Mouse (Mus musculus) T-helper 2 cell (primary cell): Measurements from ENCODE around the gene Snx18.

Experiments
- in situ Hi-C: fragments of 300-600 bp; cut with MboI, MseI; formaldehyde crosslinking; loops from one replicate; pipeline ENCODE4 v1.15.1; 2025; ENCODE audit warnings: high pct_unique_total_duplicates

Gene Snx18

DNA sequence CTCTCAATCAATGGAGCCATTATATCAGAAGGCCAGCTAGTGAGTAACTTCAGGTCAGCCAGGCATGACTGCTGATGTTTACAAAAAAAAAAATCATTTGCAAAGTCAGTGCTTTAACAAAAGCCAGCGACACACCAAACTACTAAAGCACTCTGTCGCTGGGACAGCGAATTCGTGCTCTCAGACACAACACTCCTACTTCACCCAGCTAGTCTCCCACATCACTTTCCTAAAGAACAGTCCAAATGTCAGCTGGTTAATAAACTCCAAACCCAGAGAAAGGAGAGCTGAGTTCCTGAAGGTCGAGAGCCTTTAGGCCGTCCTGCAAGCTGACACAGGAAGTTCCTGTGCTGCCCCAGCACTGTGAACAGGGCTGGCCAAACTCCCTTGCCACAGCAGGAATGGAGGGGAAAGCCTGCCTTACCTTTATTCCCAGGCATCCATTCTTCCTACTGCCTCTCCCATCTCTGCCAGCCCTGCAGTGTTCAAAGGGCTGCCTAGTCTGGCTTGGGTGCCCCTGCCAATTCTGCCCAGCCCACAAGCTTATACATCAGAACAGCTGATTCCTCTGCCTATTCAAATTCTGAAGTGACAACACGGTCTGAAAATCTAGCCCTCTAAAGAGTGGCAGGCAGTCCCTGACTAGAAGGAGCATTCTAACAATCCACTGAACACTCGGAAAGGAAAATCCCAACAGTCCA is 2.2 kb downstream of the Snx18 start:
- in situ Hi-C loops, result loop anchor here (10.0 kb wide), 1 partner anchor 151 kb away; no protein-coding TSS in a partner anchor

DNA sequence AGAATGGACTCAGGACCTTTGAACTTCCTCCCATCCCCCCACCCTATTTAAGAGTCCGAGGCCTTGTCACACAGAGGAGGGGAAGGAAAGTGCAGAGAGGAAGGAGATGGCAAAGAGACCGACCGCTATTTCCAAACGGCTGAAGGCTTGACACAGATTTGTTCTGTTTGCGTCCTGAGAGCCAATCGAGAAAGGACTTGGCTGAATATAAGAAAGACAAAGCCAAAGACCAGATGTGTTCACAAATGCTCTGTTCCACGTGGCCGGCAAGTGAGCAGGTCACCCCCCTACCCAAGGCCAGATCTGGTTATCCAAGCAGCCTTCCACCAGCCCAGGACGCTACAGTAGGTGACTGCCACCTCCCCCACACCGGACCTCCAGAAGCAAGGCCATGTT is 2.8 kb downstream of the Snx18 start:
- in situ Hi-C loops, result loop anchor here (10.0 kb wide), 1 partner anchor 151 kb away; no protein-coding TSS in a partner anchor

DNA sequence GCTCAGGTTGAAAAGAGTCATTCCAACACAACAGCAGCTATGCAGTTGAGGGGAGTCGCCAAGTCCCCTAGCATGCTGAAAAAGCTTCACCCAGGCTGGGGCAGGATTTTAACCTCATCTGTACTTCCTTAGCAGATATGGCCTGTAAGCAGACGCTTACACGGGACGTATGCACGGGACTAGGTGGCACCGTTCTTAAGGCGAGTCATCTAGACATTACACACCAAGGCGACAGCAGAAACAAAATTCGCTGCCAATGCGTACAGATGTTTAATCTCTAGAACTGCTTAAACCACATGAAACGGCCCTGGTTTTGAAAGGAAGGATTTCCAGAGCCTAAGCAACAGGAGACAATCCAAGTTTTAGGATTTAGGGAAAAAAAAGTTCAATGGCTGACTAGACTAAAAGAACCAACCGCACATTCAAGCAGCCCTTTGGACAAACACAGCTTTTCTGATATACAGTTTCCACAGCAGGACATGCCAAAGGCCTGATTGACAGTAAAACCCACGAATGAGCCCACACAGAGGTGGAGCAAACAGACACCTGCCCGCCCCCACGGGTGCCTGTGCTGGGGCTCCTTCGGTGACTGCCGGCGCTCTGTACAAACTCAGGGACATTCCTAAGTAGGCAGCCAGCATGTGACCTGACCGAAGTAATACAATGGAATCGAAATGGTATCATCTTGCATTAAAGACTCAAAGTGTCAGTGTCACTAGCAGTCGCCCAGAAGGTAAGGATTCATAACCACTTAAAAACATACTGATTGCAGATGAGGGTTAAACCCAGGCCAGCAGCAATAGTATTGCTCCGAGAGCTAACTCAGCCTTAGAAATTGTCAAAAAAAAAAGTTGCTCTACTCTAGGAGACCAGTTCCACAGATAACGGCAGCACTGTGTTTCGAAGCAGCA is 3.5 kb downstream of the Snx18 start:
- in situ Hi-C loops, result loop anchor here (10.0 kb wide), 1 partner anchor 150 kb away; no protein-coding TSS in a partner anchor

DNA sequence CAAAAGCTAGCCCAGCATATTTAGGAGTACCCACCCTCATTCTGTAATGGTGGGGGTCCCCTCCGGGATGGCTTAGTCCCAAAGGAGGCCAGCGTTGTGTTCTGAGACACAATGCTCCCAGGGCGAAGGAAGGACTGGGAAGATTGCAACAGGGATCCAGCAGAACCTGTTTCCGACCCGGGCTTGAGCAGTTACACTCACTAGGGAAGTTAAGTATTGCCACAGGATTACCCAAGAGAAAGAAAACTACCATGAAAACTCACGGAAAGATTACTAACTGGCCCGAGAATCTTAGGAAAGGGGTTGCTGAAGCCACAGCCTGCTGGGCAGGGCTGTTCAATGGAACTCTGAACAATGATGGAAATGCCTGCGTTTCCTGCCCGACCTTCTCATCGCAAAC is 4.5 kb downstream of the Snx18 start:
- in situ Hi-C loops, result loop anchor here (10.0 kb wide), 1 partner anchor 149 kb away; no protein-coding TSS in a partner anchor

DNA sequence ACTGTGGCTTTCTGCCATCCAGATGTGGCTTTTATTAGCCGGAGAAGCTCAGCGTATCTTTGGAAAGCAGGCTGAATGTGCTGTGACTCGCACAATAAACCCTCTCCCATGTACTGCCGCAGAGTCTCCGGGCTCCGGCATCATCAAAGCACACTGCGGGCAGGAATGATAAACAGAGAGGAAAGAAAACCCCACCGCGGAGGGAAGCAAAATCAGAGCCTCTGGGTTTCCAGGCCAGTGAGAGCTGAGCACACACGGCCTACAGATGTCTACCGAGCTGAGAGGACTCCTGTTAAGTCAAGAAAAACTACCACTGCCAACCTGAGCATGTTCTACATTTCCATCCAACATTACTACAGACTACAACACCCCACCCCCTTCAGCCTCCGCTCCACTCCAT is 5.0 kb downstream of the Snx18 start:
- in situ Hi-C loops, result loop anchor here (10.0 kb wide), 1 partner anchor 149 kb away; no protein-coding TSS in a partner anchor

DNA sequence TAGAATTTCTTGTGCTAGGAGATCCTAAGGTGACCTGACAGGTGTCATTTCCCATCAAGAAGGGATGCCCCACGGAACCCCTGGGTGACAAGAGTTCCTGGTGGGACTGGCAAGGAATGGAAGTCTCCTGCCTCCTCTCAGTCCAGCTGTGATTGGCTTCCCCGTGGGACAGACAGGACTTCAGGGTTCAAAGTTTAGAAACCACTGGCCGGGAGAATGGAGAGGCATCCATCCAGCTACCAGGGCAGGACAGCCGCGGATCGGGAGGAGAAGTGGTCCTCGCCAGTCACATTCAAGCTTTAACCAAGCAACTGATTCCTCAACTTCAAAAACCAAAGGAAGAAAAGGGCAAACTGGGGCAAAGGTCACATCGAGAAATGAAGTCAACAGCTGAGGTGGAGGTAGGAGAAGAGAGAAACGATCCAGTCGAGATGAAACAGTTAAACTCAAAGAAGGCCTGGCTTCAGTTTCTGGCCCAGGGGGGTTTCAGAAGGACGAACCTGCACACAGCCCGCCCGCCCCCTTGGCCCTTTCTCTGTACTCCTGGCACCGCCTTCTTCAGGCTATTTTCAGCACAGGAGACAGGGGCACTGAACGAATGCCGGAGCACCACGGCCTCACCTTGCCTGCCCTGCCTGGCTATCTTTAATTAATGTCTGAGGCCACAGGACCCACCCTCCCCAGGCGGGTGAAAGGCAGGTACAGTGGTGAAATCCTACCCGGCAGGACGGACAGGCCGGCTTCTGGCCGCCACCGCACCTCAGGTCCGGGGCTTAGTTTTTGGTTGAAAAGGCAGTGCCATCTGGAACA is 6.0 kb downstream of the Snx18 start:
- in situ Hi-C loops, result loop anchor here (10.0 kb wide), 1 partner anchor 148 kb away; no protein-coding TSS in a partner anchor

DNA sequence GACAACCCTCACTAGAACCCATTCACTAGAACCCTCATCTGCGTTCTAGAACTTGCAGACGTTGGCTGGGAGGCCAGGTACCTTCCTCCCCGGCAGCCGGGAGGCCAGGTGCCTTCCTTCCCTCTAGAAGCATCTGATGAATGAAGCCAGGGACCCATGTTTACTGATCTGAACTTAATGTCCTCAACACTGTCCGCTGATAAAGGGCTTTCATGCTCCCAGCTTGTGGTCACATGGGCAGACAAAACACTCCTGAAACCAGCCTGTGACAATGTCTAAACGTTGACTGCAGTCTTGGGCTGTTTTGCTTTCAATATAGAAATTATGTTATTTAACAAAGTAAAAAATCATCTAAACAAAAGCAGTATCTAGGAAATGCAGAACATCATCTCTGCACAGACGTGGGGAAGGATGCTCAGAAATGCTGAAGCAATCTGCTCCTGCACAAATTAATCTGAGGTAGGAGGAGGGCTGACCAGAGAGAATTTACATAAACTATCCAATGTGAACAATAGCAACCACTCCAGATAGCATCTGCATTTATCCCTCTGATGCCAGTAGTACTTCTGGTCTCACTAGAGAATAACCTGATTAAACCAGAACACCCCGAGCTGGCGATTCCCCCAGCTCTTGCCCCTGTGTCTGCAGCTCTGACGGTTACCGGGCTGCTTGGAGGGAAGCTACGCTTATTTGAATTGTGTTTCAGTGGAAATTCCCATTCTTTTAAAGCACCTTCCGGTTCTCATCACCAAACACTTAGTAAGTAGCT is 7.4 kb downstream of the Snx18 start:
- in situ Hi-C loops, result loop anchor here (10.0 kb wide), 1 partner anchor 146 kb away; no protein-coding TSS in a partner anchor

DNA sequence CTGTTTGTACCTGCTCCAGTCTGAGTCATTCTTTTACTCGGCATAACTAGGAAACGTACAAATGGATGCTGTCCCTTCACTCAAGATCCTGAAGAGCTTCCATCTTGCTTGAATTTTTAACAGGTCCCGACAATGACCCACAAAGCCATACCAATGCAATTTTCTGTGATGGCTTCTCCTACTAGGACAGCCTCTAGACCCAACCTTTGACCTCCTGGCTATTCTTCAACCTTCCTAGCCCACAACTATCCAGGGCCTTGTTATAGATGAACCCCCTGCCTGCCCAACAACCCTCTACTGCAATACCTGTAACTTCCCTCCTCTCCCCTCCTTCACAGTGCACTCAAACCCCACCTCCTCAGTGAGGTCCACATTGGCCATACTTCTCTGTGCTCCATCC is 8.9 kb downstream of the Snx18 start:
- in situ Hi-C loops, result no loop called here

DNA sequence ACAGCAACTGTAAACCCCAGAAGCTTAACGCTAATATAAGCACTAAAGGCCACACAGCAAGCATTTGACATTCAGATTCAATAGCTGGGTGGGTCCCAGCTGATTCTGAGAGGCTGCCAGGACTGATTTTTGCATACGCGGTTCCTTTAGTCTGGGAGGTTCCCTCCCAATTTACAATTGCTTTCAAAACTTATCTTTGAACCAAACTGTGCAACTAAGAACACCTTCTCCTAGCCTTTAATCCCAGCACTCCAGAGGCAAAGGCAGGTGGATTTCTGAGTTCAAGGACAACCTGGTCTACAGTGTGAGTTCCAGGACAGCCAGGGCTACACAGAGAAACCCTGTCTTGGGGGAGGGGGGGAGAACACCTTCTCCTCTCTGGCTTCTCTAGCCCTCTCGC is 10.5 kb downstream of the Snx18 start:
- in situ Hi-C loops, result no loop called here

DNA sequence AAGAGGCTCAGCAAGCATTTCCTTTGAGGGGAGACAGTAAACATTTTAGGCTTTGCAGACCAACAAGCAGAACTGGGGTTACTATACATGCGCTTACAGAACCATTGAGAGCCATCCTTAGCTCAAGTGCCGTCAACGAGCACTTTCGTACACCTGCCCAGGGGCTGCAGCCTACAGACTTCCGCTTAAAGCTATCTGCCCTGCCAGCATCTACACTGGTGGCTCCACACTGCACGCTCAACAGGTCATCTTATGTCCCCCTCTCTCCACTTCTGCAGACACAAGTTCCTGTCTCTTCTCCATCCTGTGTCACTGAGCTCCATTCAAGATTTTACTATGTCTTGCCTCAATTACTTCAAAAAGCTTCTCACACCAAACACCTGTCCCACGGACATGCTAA is 11.0 kb downstream of the Snx18 start:
- in situ Hi-C loops, result no loop called here

DNA sequence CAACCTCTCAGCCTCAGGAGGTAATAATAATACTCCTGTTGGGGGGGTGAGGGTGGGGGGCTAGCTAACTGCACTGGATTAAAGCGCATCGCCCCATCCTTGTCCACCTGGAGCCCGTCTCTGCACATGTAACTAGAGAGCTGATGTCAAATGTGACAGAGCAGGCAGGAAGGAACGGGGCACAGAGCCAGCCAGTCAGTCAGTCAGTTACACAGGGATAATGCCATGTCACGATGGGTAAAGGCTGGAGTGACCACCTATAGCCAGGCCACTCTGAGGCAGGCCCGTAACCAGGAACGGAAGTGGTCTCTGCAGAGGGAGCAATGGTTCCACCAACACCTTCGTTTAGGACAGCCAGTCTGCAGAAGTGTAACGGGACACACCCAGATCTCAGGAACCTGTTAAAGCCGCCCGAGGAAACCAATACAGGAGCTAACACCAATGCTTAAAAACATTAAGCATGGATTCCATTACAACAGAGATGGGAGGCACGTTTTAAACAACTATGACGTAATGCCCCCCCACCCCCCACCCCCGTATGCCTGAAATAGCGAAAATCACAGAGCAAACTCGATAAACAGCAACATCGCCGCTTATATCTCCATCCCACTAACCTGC is 11.5 kb downstream of the Snx18 start:
- in situ Hi-C loops, result no loop called here

DNA sequence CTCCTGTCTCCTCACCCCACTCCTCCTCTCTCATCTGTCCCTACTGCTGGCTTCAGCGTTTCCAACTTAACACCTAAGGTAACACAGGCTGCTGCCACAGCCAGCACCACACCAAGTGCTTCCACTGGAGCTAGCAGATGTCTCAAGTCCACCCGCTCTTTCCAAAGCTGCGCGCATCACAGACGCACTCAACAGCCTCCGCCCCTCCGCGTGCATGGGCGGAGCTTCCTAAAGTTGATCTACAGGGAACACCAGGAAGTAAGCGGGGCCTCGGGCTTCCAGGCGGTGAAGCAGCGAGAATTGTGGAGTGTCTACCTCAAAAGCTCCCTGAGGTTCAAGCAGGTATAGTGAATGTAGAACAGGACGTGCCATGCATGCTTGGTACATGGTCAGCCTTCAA is 12.2 kb downstream of the Snx18 start:
- in situ Hi-C loops, result no loop called here

DNA sequence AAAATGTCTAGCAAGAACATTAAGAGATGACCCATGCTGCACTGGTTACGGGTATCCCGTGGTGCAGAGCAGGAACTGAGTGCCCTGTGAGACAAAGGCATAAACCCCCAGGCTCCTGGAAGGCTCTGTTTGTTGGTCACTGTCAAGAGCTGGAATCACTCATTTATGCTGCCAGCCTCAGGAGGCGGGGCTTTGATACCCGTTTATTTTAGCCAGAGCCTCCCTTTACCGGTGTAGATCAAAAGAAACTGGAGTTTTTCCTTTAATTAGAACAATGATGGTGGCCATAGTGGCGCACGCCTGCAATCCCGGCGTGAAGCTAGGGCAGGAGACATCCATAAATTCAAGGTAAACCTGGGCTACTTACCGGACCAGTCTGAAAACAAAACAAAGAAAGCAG is 12.7 kb downstream of the Snx18 start:
- in situ Hi-C loops, result no loop called here

DNA sequence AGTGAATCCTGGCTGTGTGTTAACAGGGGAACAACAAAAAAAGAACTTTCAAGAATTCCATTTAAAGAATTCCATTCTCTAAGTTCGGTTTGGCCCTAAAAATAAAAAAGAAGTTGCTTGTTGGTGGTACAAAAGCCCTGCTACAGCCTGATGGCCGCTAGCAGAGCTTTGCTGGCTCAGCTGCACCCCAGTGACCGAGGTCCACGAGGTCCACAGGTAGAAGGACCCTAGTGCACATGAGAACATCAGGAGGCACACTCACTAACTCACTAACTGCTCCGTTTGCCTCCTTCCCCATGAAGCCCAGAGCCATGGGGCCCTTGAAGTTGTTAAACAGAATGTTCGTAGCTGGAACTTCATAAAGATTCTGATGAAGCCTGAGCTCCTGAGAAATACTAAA is 14.0 kb downstream of the Snx18 start:
- in situ Hi-C loops, result no loop called here

DNA sequence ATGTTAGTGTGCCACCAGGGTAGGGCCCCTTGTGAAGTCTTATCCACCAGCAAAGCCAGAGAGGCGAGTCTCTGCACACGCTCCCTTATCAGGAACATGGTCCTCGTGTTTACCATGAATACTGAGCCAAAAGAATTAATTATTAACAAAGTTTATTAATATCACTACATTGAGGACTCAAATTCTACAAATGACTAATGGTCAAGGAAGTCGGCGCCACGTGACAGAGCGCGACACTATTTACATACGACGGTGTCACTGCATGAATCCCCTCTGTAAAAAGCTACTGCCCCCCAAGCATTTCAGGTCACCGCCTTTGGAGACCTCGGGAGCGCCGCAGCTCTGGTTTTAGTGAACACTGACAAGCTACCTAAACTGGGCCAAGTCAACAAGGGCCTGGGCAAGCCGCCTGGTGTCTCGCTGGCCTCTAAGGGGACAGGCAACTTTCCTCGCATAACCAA is 15.5 kb downstream of the Snx18 start:
- in situ Hi-C loops, result no loop called here

DNA sequence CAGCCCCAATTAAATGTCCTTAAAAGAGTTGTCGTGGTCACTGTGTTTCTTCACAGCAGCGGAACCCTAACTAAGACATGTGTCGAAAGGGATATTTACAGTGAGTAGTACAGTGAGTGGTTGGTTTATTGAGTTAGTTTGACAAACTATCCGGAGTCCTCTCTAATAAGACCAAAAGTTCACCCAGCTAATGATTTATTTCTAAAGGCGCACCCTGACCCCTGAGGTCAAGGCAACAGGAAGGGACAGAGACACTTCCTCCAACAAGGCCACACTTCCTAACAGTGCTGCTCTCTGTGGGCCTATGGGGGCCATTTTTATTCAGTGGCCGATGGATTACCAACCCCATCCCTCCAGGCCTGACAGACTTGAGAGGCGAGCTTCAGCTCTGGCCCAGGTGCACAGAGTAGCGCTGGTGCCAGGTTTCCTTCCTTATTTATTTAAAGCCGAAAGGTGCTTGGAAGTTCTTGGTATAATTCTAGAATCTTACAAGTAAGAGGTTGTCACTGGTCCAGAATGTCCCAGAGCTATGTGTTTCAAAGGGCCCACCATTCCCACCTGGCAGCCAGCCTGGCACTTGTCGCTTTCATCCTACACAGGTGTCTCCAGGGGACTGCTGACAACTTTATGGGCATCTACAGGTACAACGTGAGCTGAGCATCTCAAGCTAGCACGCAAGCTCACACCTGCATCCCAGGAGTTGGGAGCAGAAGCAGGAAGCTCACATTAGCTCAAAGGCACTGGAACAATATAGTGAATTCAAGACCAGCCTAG is 16.3 kb downstream of the Snx18 start:
- in situ Hi-C loops, result no loop called here

DNA sequence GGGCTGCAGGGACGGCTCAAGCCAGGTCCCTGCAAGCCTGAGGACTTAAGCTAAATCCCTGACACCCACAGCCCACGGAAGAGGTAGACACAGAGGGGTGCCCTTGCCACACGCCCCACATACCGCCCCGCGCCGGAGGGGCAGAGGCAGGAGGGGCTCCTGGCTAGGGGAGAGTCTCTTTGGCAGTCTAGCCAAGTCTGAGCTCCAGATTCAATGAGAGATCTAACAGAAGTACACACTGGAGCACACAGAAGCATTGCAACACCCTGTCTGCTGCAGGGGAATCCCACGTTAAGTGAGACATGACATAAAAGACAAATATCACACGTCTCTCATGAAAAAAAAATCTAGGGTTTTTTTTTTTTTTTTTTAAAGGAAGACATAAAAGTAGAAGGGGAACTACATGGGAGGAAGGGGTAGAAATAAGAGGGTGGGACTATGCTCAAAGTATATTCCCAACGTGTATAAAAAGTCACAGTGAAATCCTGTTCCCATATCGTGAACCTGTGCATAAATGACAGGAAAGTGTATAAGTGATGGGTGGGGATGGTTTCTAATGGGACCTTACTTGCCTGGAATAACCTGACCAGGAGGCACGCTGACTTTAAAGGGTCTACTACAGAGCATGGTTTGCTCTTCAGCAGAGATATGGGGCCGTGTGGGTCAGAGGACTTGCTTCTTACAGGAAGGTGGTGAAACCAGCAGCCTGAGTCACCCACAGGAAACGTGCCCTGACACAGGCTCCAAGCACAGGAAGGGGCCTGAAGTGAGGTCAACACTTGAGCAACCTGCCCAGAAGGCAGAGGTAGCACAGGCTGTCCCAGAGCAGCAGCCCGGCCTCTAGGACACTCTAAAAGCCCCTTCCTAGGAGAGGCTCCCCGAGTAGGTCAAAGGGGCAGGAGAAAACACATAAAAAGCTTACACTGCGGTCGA is 17.6 kb downstream of the Snx18 start:
- in situ Hi-C loops, result no loop called here

DNA sequence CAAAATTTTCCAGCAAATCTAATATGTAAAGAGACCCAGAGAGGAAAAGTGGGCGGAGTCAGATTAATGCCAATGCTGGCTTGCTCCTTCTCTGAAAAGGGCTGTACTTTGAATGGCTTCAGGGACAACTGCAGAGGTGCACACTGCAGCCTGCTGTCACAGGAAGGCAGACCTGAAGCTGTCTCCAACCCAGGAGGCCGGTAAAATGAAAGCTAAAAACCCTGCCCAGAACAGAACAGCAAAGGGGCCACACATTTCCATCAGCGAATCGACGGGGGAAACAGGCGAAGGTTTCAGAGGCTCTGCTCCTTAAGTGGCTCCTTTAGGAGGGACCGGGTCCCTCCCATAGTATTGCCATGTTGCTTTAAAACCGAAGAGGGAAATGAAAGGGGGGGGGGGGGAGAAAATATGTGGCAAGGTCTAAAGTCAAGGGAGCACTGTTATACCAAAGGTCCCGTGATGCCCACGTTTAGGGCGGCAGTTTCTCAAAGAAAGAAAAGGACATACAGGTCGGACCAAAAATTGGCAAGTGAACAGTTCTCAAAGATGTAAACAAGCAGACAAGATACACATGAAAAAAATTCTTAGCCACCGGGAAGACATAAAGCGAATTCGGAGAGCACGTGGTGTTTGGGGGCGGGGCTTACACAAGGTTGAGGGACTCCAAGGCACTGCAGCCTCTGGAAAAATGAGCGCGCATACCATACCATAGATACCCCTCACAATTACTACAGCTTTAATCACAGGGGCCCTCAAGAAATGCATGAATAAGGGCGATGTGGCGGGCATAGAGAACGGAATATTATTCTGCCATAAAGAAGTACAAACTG is 18.4 kb downstream of the Snx18 start:
- in situ Hi-C loops, result no loop called here
